Mouse (Mus musculus): ENCODE measurements around the gene BC025446. TPM values are rescaled to one million over a fixed set of nuclear protein-coding genes. Genes with fewer than 3 reads are reported as not detected.
"Not testable (repeated sequence)": the region's sequence is repeated elsewhere in the genome, so short reads cannot be mapped to it uniquely, and the experiment has no call there.

The BC025446 gene
- polyA plus RNA-seq (2012; ENCODE audit: insufficient read depth, low replicate concordance) = not detected in 2 replicates

GRCm38 (mm10) chr15:75215778-75216691 lies at the start of gene BC025446:
BC025446 (plus strand) TSS chr15:75216376.
- TF ChIP-seq FLI1 (IDR thresholded peaks at IDR 0.05; ENCODE audit: low read length) (no peak), GATA1 (IDR thresholded peaks at IDR 0.05; ENCODE audit: borderline replicate concordance, low read length) (no peak)
- H3K36me3 ChIP-seq (replicated peaks; ENCODE audit: low read length) = no peaks in the 10 kb centered on the region
- H3K9me3 ChIP-seq = peaks cover 4% of the 10 kb centered on the region
- no peak within 1 kb of the TSS for H3K4me3 ChIP-seq (replicated peaks)
- no peaks in the 10 kb centered on the region for H3K4me1 ChIP-seq
- no peaks in the 10 kb centered on the region for H3K27me3 ChIP-seq (replicated peaks)

- Histone ChIP-seq H3K4me1 (no peaks in the 10 kb centered on the region), H3K4me3 (replicated peaks) (no peak overlapping the region)
- TF ChIP-seq FLI1 (IDR thresholded peaks at IDR 0.05; ENCODE audit: low read length) (no peak), GATA1 (IDR thresholded peaks at IDR 0.05; ENCODE audit: borderline replicate concordance, low read length) (no peak)
These were observed 40.7 kb upstream of the BC025446 start for GRCm38 (mm10) chr15:75175506-75175905.

GRCm38 (mm10) chr15:75186291-75186690 lies 29.9 kb upstream of the BC025446 start:
- TF ChIP-seq GATA1 (IDR thresholded peaks at IDR 0.05; ENCODE audit: borderline replicate concordance, low read length) (no peak), FLI1 (IDR thresholded peaks at IDR 0.05; ENCODE audit: low read length) (no peak)
- Histone ChIP-seq H3K27me3 (replicated peaks) (no peaks in the 10 kb centered on the region), H3K4me3 (replicated peaks) (no peak overlapping the region), H3K9me3 (no peaks in the 10 kb centered on the region), H3K4me1 (no peaks in the 10 kb centered on the region), H3K36me3 (replicated peaks; ENCODE audit: low read length) (no peaks in the 10 kb centered on the region)

More at GRCm38 (mm10) chr15:75175506-75175905, 40.7 kb upstream of the BC025446 start:
- Histone ChIP-seq H3K27me3 (replicated peaks) (no peaks in the 10 kb centered on the region), H3K36me3 (replicated peaks; ENCODE audit: low read length) (no peaks in the 10 kb centered on the region), H3K9me3 (no peaks in the 10 kb centered on the region)

- Histone ChIP-seq H3K27me3 (replicated peaks) (peaks cover 2% of the 10 kb centered on the region), H3K4me3 (replicated peaks) (no peak overlapping the region), H3K4me1 (no peaks in the 10 kb centered on the region), H3K36me3 (replicated peaks; ENCODE audit: low read length) (no peaks in the 10 kb centered on the region), H3K9me3 (no peaks in the 10 kb centered on the region)
- TF ChIP-seq GATA1 (IDR thresholded peaks at IDR 0.05; ENCODE audit: borderline replicate concordance, low read length) (no peak), FLI1 (IDR thresholded peaks at IDR 0.05; ENCODE audit: low read length) (no peak)
These were observed 27.1 kb upstream of the BC025446 start for GRCm38 (mm10) chr15:75189116-75189515.

GRCm38 (mm10) chr15:75190560-75190959 lies 25.6 kb upstream of the BC025446 start:
- not testable (repeated sequence) for H3K36me3 ChIP-seq (replicated peaks; ENCODE audit: low read length)

DNA sequence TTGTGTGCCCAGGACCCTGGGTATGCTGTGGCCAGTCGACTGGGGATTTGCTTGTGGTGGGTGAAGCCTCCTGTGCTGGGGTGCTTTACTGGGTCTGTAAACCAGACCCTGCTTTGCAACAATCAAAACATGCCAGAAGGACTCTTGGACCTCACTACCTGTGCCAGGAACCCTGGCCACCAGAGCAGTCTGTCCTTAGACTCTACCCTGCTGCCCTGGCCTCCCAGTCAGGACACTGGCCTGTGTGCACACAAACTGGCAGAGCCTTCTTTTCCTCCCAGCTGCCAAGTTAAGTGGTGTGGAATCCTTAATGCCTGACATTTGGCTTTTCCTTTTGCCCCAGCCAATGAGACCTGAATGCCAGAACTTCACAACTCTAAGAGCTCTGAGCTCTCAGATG lies 655 bp downstream of the BC025446 start:
- Histone ChIP-seq H3K4me1 (no peaks in the 10 kb centered on the region), H3K4me3 (replicated peaks) (no peak overlapping the region), H3K27me3 (replicated peaks) (peaks cover under 1% of the 10 kb centered on the region), H3K36me3 (replicated peaks; ENCODE audit: low read length) (no peaks in the 10 kb centered on the region), H3K9me3 (peaks cover 4% of the 10 kb centered on the region)
- TF ChIP-seq GATA1 (IDR thresholded peaks at IDR 0.05; ENCODE audit: borderline replicate concordance, low read length) = no peak
- TF ChIP-seq FLI1 (IDR thresholded peaks at IDR 0.05; ENCODE audit: low read length) = no peak

More at GRCm38 (mm10) chr15:75190560-75190959, 25.6 kb upstream of the BC025446 start:
- not testable (repeated sequence) for H3K4me1 ChIP-seq; H3K4me3 ChIP-seq (replicated peaks); H3K9me3 ChIP-seq; H3K27me3 ChIP-seq (replicated peaks)

DNA sequence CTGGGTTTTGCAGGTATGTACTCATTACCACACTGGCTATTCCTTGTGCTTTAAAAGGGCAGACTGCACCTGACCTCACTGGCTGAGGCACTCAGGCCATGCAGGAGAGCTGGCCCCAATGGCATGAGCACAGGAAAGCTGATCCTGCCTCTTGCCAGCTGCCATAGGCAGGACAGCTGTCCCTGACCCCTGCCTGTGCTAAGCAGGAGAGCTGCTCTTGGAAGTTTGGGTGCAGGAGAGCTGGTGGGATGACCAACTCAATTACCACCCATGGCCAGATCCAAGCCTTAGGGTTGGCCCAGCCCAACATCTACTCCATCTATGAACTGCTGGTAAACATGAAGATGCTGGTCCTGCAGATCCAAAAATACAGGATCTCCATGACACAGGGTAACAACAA lies 5.8 kb downstream of the BC025446 start:
- no peaks in the 10 kb centered on the region for H3K4me1 ChIP-seq
- TF ChIP-seq GATA1 (IDR thresholded peaks at IDR 0.05; ENCODE audit: borderline replicate concordance, low read length) (no peak), FLI1 (IDR thresholded peaks at IDR 0.05; ENCODE audit: low read length) (no peak)
- H3K36me3 ChIP-seq (replicated peaks; ENCODE audit: low read length) = no peaks in the 10 kb centered on the region
- peaks cover 2% of the 10 kb centered on the region for H3K27me3 ChIP-seq (replicated peaks)
- H3K4me3 ChIP-seq (replicated peaks) = no peak overlapping the region
- H3K9me3 ChIP-seq = peaks cover 4% of the 10 kb centered on the region; the same call in 1 of the 2 replicates

DNA sequence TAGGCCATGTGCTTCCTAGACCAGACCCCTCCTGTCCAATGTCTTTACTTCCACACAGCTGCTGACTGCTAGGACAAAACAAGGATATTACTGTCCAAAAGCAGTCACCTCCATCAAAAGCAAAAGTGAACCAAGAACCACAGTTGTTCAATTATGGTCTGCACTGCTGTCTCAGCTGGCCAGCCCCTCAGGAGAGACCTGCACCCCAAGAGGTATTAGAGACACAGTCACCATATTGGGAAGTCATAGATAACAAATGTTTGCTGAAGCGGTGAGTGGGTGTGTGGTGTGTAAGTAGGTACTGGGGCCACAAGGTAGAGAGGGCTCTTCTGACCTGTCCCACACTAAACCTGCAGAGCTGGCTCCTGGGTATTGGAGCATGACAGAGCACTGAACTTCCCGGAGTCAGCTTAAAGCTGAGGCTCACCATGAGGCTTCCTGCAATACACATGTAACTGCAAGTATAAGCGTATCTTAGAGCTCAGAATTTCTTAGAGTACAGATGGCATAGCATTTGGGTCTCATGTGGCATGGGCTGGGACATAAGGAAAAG lies 21.6 kb downstream of the BC025446 start:
- H3K9me3 ChIP-seq = no peaks in the 10 kb centered on the region
- no peaks in the 10 kb centered on the region for H3K4me1 ChIP-seq
- TF ChIP-seq GATA1 (IDR thresholded peaks at IDR 0.05; ENCODE audit: borderline replicate concordance, low read length) = no peak
- no peak for TF ChIP-seq FLI1 (IDR thresholded peaks at IDR 0.05; ENCODE audit: low read length)
- no peak overlapping the region for H3K4me3 ChIP-seq (replicated peaks)
- H3K27me3 ChIP-seq (replicated peaks) = peaks cover 1% of the 10 kb centered on the region
- H3K36me3 ChIP-seq (replicated peaks; ENCODE audit: low read length) = no peaks in the 10 kb centered on the region

DNA sequence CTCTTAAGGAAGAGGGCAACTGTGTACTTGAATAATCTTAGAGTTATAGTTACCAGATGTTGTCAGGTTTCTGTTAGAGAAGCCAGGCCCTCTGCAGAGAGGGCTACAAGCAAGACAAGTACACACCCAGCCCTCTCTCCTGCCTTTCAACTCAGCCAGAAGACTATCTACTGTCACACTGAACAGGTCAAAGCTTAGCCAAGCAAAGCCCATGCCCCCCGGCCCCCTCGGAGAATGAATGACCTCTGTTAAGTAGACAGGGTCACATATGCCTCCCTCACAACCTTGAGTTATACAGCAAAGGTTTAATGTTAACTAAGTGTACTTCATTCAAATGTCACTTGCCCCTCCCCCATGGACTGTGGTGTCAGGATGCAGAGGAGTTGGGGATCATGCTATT lies 24.4 kb downstream of the BC025446 start:
- Histone ChIP-seq H3K4me1 (no peaks in the 10 kb centered on the region), H3K36me3 (replicated peaks; ENCODE audit: low read length) (no peaks in the 10 kb centered on the region), H3K4me3 (replicated peaks) (no peak overlapping the region), H3K27me3 (replicated peaks) (no peaks in the 10 kb centered on the region), H3K9me3 (no peaks in the 10 kb centered on the region)
- no peak for TF ChIP-seq FLI1 (IDR thresholded peaks at IDR 0.05; ENCODE audit: low read length)
- no peak for TF ChIP-seq GATA1 (IDR thresholded peaks at IDR 0.05; ENCODE audit: borderline replicate concordance, low read length)
